Mouse (Mus musculus): ENCODE results near the gene Cxcr2. TPM values are rescaled to one million over a fixed set of nuclear protein-coding genes. Genes with fewer than 3 reads are reported as not detected.

The Cxcr2 gene
- total RNA-seq (2021): under 1 TPM in 1 of 2 experiments, not detected in 1; 0.12 TPM

- intact Hi-C loops (cut with DNase I): no loop called here
- no peak for DNase-seq
Measured at GRCm38 (mm10) chr1:74153461-74154184, at the start of gene Cxcr2. Cxcr2 (plus strand) TSS chr1:74153989.

- intact Hi-C loops (cut with DNase I): no loop called here
- DNase-seq: no peak
Measured at GRCm38 (mm10) chr1:74105660-74106059, 48.1 kb upstream of the Cxcr2 start.

- intact Hi-C loops (cut with DNase I): no loop called here
- DNase-seq: no peak
Measured at GRCm38 (mm10) chr1:74106214-74106613, 47.6 kb upstream of the Cxcr2 start.

GRCm38 (mm10) chr1:74107931-74108618, 45.7 kb upstream of the Cxcr2 start:
- intact Hi-C loops (cut with DNase I): no loop called here
- no peak for DNase-seq

GRCm38 (mm10) chr1:74109670-74110069, 44.1 kb upstream of the Cxcr2 start:
- intact Hi-C loops (cut with DNase I): no loop called here
- DNase-seq: no peak

GRCm38 (mm10) chr1:74110932-74111695, 42.7 kb upstream of the Cxcr2 start:
- peak; percentile 79 for DNase-seq
- intact Hi-C loops (cut with DNase I): no loop called here

- no peak for DNase-seq
- intact Hi-C loops (cut with DNase I): no loop called here
Measured at GRCm38 (mm10) chr1:74111696-74112030, 42.1 kb upstream of the Cxcr2 start.

GRCm38 (mm10) chr1:74113071-74113470, 40.7 kb upstream of the Cxcr2 start:
- intact Hi-C loops (cut with DNase I): no loop called here
- DNase-seq: no peak

- no peak for DNase-seq
- intact Hi-C loops (cut with DNase I): no loop called here
Measured at GRCm38 (mm10) chr1:74117876-74118275, 35.9 kb upstream of the Cxcr2 start.

- DNase-seq: peak; percentile 76
- intact Hi-C loops (cut with DNase I): no loop called here
Measured at GRCm38 (mm10) chr1:74119115-74119514, 34.7 kb upstream of the Cxcr2 start.

GRCm38 (mm10) chr1:74121138-74121537, 32.7 kb upstream of the Cxcr2 start:
- intact Hi-C loops (cut with DNase I): no loop called here
- no peak for DNase-seq

- peak; percentile 77 for DNase-seq
- intact Hi-C loops (cut with DNase I): no loop called here
Measured at GRCm38 (mm10) chr1:74121821-74122576, 31.8 kb upstream of the Cxcr2 start.

- no peak for DNase-seq
- intact Hi-C loops (cut with DNase I): no loop called here
Measured at GRCm38 (mm10) chr1:74123215-74123614, 30.6 kb upstream of the Cxcr2 start.

- peak; percentile 33 for DNase-seq
- intact Hi-C loops (cut with DNase I): loop anchor here (2.0 kb wide), 1 partner anchor 222 kb away; no protein-coding TSS in a partner anchor
Measured at GRCm38 (mm10) chr1:74124021-74124981, 29.5 kb upstream of the Cxcr2 start, which contains the start of gene Tns1. Tns1 (minus strand) TSS chr1:74124449.

GRCm38 (mm10) chr1:74124991-74125552, 28.7 kb upstream of the Cxcr2 start, which contains the start of gene Rufy4:
Rufy4 (plus strand) TSS chr1:74125541.
- intact Hi-C loops (cut with DNase I): loop anchor here (2.0 kb wide), 1 partner anchor 222 kb away; no protein-coding TSS in a partner anchor
- peak; percentile 79 for DNase-seq

GRCm38 (mm10) chr1:74130883-74131659, 22.7 kb upstream of the Cxcr2 start:
- intact Hi-C loops (cut with DNase I): no loop called here
- DNase-seq: no peak

- DNase-seq: no peak
- intact Hi-C loops (cut with DNase I): no loop called here
Measured at GRCm38 (mm10) chr1:74132011-74132410, 21.8 kb upstream of the Cxcr2 start.

GRCm38 (mm10) chr1:74133954-74134353, 19.8 kb upstream of the Cxcr2 start:
- intact Hi-C loops (cut with DNase I): no loop called here
- DNase-seq: peak; percentile 43
